Mouse (Mus musculus) adrenal gland, postnatal 25 days (tissue): ENCODE results near the gene Enpp1. TPM values are rescaled to one million over a fixed set of nuclear protein-coding genes. Genes with fewer than 3 reads are reported as not detected.

ENCODE experiments used
- DNase-seq: peaks from one replicate; pipeline ENCODE4 v3.0.0; 2021; ENCODE audit warnings: mixed read lengths
- total RNA-seq: library from RNA; stranded (reverse); gene quantifications from 2 replicates; pipeline ENCODE4 v1.2.3, GENCODE M21; 2021

Gene Enpp1
- total RNA-seq, 1 experiment from 2014 or later = 2.0 TPM

- no peak for DNase-seq
Observed at GRCm38 (mm10) chr10:24711071-24711470, 888 bp downstream of the Enpp1 start.

- DNase-seq = no peak
Observed at GRCm38 (mm10) chr10:24710361-24710760, 1.6 kb downstream of the Enpp1 start.

DNA sequence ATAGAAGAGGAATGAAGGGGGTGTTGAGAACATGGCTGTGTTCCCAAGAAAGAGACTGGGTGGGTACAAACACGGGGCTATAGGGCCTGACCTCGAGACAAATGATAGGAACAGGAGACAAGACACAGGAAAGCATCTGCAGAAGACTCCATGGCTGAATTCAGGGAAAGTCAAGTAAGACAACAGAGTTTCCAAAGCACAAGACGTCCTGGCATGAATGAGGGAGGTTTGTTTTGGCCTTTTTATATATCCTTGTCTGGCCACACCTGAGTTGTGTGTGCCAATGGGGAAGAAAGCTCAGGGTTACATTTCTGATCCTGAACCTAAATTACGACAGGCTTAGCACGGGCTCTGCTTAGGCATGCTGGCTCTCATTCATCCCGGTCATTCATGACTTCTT, 4.2 kb downstream of the Enpp1 start:
- no peak for DNase-seq

DNA sequence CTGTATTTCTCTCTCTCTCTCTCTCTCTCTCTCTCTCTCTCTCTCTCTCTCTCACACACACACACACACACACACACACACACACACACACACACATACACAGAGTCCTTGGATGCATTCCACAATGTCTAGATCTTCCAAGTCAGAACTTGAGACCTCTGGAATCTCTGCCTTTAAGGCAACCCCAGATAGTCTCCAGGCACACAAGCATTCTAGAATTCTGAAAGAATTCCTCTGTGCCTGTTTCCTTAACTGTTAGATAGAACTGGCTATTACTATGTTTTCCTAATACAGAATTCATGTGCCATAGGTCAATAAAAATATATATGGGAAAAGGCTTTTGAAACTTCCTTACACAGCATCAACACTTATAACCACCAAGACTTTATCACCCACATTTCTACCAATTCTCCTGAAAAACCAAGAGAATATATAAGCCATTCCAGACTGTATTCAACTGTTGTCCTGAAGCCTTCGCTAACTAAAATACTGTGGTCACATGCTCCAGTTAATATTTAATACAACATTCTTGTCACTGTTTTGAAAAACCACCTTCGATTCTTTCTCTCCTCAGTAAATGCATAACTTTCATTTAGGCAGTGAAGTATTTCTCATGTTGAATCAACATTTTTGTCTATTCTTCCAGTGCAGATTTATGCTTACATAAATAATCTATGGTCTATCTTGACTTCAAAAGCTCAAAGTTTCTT, 5.4 kb downstream of the Enpp1 start:
- no peak for DNase-seq

GRCm38 (mm10) chr10:24702698-24703097, 9.3 kb downstream of the Enpp1 start:
- no peak for DNase-seq

- DNase-seq = no peak
Observed at GRCm38 (mm10) chr10:24698131-24698775, 13.7 kb downstream of the Enpp1 start.

DNA sequence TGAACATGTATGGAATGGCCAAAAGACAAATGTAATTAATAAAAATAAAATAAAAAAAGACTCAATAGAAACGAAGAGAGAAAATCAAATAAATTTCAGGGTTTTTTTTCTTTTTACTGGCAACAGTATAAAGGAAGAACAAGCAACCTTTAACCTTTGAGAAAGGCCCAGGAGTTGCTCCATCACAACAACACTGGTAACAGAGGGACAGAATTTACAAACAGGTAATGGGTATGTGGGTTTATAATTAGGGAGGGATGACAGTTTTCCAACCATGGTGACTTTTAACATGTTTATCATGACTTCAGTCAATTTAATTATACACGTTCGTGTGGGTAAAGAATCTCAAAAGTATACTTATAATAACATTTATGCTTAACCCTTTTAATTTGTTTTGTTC, 15.2 kb downstream of the Enpp1 start:
- no peak for DNase-seq

DNA sequence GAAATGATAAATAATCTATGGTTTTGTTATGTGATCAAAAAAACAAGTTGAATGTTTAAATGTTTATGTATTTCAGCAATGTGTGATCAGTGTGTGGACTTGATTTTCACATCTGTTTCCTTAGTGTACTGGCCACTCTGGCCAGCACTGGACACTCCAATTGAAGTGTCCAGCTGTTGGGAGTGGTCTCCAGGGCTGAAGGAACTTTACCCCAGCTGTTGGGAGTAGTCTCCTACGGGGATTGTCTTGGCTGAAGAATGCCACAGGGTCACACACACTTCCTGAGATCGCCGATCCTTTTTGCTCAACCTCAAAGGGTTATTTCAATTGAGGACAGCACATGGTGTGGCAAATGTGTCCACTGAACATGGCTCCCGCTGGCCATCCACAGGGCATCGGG, 16.2 kb downstream of the Enpp1 start:
- no peak for DNase-seq

DNA sequence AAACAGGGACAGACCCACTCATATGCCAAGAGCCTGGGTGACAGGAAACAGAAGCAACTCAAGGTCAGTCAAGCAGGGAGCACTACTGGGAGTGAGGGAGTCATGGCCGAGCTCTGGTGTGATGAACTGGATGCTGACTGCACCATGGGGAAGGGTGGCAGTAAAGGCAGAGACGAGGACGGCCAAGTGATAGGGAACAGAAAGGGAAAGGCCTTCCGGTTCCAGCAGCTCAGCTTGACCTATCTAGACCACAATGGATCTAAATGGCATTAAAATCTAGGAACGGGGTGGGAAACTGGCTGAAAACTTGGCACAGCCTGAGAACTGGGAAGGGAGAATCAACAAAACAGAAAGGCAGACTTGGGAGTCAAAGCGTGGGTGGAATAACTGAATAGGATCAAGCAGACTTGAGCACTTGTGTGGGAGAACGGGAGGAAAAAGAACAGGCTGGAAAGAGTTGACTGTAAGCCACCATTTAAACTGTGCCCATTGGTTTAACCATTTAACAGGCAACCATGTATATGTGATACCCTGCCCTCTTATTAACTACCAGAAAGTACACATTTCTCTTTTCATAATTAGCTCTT, 29.3 kb downstream of the Enpp1 start:
- DNase-seq = no peak

- no peak for DNase-seq
Observed at GRCm38 (mm10) chr10:24677681-24678080, 34.3 kb downstream of the Enpp1 start.

- no peak for DNase-seq
Observed at GRCm38 (mm10) chr10:24674261-24674660, 37.7 kb downstream of the Enpp1 start.

- DNase-seq = no peak
Observed at GRCm38 (mm10) chr10:24672948-24673347, 39.0 kb downstream of the Enpp1 start.

GRCm38 (mm10) chr10:24670548-24670947, 41.4 kb downstream of the Enpp1 start:
- no peak for DNase-seq

DNA sequence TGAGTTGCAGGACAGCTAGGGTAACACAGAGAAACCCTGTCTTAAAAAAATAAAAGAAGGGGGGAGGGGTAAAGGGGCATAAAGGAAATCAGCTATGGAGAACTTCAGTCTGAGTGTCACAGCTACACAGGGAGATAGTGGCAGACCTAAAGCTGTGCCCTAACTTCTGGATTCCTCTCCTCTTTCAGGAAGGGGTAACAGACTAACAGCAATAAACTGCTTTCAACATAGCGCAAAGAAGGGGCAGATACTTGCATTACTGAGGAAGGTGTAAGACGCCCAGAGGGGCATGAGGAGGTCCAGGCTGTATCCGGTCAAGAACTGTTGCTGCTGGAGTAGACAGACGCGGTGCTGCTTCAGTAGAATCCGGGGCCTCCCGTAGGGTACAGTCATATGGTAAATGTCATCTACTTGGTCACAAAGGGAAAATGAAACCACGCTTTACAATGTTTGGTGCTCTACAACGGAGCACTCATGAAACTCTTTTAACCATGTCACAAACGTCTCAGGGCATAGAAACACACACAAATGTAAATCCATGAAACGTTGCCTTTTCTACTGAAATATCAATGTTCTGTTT, 60.9 kb downstream of the Enpp1 start:
- no peak for DNase-seq

DNA sequence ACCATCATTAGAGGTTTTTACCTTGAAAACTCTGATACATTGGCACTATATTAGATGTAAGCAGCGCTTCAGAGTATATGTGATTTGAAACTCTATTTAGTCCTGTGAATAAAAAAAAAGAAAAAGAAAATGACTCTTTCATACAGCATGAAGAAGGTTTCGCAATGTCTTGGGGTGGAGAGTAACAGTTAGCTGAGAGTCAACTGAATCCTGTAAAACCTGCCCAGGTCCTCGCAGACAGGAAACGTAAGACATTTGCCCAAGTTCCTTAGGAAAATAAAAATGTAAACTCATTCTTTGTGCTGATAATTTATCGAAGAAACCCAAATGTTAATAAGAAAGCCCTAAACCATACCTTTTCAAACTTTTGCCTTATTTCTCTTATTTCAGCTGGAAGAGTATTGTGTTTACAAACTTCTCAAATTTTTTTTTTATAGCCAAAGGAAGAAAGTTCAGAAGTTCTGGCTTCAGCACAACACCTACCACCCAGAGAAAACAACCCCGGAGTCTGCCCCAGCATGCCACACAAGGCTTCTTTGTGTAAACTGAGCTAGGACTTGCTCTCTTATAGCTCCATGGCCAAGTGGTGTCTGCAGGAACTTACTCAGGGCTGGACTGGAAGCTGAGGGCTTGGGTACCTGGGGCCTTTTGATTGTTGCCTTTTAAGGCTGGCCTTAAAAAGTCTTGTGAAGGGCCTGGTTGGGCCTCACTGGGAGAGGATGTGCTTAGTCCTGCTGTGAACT, 63.8 kb downstream of the Enpp1 start:
- DNase-seq = no peak

GRCm38 (mm10) chr10:24645169-24645568, 66.8 kb downstream of the Enpp1 start:
- no peak for DNase-seq

GRCm38 (mm10) chr10:24642796-24643580, 69.0 kb downstream of the Enpp1 start:
- DNase-seq = no peak

DNA sequence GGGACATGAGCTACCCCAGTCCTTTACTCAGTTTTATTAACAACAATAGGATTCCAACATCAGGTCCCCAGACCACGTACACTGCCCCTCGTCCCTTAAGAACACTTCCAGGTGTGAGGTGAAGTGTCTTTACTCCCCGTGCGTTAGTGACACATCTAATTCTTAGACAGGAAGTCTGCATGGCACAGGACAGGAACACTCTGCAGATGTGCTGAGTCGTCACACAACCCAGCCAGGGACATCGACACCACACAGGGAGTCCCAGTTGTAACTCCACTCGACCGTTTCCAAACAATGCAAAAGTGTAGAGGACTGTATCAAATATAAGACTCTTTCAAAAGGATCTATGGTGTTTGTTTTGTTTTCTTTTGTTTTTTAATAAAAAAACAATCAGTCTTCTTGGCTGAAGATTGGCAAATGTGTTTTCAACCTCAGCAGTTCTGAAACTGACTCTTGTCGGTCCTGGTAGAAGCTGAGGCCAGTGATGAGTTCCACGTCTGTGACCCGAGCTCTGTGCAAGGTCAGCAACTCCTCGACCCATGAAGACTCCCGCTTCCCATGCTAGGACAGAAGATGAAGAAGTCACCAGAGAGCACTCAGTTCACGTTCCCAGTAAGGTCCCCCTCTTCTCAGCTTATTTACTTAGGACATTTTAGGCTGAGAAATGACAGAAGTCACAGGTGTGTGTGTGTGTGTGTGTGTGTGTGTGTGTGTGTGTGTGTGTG, 70.4 kb downstream of the Enpp1 start:
- DNase-seq = no peak

DNA sequence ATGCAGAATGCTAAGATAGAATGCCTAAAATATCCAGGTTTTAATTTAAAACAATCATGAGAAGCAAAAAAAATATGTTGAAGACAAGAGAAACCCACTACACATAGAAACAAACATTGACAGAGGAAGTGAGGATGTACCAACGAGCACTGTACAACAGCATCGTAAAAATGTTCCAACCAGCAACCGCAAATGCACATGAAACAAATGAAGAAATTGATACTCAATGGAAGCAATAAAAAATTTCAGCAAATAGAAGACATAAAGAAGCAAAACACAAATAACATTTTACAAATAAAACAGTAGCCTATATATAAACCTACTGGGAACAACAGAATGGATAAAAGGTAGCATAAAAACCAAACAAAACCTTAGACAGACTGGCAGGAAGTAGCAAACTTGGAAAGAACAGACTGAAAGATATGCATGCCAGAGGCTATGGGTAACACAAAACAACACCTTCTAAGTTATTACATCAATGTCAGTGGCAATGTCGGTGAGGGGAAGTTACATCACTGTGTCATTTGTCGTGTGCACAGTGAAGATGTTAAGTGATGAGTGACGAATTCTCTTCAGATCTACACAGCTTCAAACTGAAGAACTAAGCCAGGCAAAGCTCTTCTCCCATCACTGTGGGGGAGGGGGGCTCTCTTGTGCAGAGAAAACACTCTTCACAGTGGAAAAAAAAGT, 71.6 kb downstream of the Enpp1 start:
- DNase-seq = no peak

GRCm38 (mm10) chr10:24639596-24639995, 72.4 kb downstream of the Enpp1 start:
- DNase-seq = no peak
